Mouse (Mus musculus) lung, embryonic 14.5 days (tissue): Measurements from ENCODE around the gene Dop1b. TPM values are rescaled to one million over a fixed set of nuclear protein-coding genes. Genes with fewer than 3 reads are reported as not detected.

Source experiments
- ATAC-seq: fragments of 200-750 bp; cut with Nextera tagmentation; 2 replicates; pipeline ENCODE4 v1.8.0; 2017; ENCODE audit warnings: mild to moderate bottlenecking, moderate TSS enrichment, moderate library complexity; ENCODE audit not compliant: insufficient read depth
- DNase-seq: peaks from one replicate; pipeline ENCODE4 v3.0.0-alpha.2; 2015
- H3K27ac ChIP-seq: fragments of 300-500 bp; sonication (generic); 2 replicates; pipeline ENCODE4 v1.5.1; 2014; ENCODE audit warnings: low read depth, mild to moderate bottlenecking, moderate library complexity
- H3K27me3 ChIP-seq: fragments of 300-500 bp; sonication (generic); 2 replicates; pipeline ENCODE4 v1.6.1; 2014; ENCODE audit warnings: low read length, control low read depth; ENCODE audit not compliant: insufficient read depth
- H3K36me3 ChIP-seq: fragments of 300-500 bp; sonication (generic); 2 replicates; pipeline ENCODE4 v1.6.1; 2014; ENCODE audit warnings: control low read depth; ENCODE audit not compliant: insufficient read depth
- H3K4me1 ChIP-seq: fragments of 300-500 bp; sonication (generic); 2 replicates; pipeline ENCODE4 v1.6.1; 2014; ENCODE audit warnings: antibody characterized with exemption, control low read depth; ENCODE audit not compliant: insufficient read depth
- H3K4me2 ChIP-seq: fragments of 300-500 bp; sonication (generic); 2 replicates; pipeline ENCODE4 v1.6.1; 2014; ENCODE audit warnings: mild to moderate bottlenecking
- H3K4me3 ChIP-seq: fragments of 300-500 bp; sonication (generic); 2 replicates; pipeline ENCODE4 v1.5.1; 2014; ENCODE audit warnings: low read depth, low read length
- H3K9ac ChIP-seq: fragments of 300-500 bp; sonication (generic); 2 replicates; pipeline ENCODE4 v1.6.1; 2014
- H3K9me3 ChIP-seq: fragments of 300-500 bp; sonication (generic); 2 replicates; pipeline ENCODE4 v1.6.1; 2016; ENCODE audit warnings: low read depth, low read length, control low read depth
- CTCF ChIP-seq: IDR thresholded peaks from 2 replicates; pipeline ENCODE4 v1.5.1; 2016; ENCODE audit warnings: antibody characterized with exemption, low read depth
- WGBS: fragments of 180-500 bp; shearing (Covaris S2); extraction: QIAGEN DNeasy Blood & Tissue Kit; methylation state at CpG from one replicate; pipeline ENCODE4 v1.1.7; 2014; 5-methylcytosine and 5-hydroxymethylcytosine counted together
- polyA plus RNA-seq: library from polyadenylated mRNA; unstranded; fragments of >200 nt; fragmentation: Nextera tagmentation; extraction: Ambion mirVana; gene quantifications from 2 replicates; pipeline ENCODE4 v1.2.1, GENCODE M21; 2014

Dop1b gene
- polyA plus RNA-seq, 1 experiment from 2014 or later: 13.4 TPM

GRCm38 (mm10) chr16:93686421-93686820 lies 25.3 kb upstream of the Dop1b start:
- Histone ChIP-seq H3K4me3 (no peak overlapping the region), H3K4me2 (peak overlapping the region; percentile 34; the same call in 1 of the 2 replicates), H3K36me3 (no peaks in the 10 kb centered on the region), H3K27ac (no peak overlapping the region), H3K27me3 (peaks cover 40% of the 10 kb centered on the region), H3K9ac (no peak overlapping the region), H3K9me3 (no peaks in the 10 kb centered on the region), H3K4me1 (peaks cover 3% of the 10 kb centered on the region; the same call in 1 of the 2 replicates)
- TF ChIP-seq CTCF: no peak
- no peak for DNase-seq
- no peak for ATAC-seq
- WGBS: 77% methylated on average over 6 of the region's 7 CpGs

- H3K4me3 ChIP-seq: no peak overlapping the region
- H3K9me3 ChIP-seq: no peaks in the 10 kb centered on the region
- H3K4me1 ChIP-seq: peaks cover 3% of the 10 kb centered on the region; the same call in 1 of the 2 replicates
- H3K9ac ChIP-seq: no peak overlapping the region
- DNase-seq (peak; percentile 81), ATAC-seq (no peak)
- H3K27ac ChIP-seq: no peak overlapping the region
- WGBS: 42% methylated on average over 5 of the region's 5 CpGs
- peak overlapping the region; percentile 34; the same call in 1 of the 2 replicates for H3K4me2 ChIP-seq
- peaks cover 35% of the 10 kb centered on the region for H3K27me3 ChIP-seq
- TF ChIP-seq CTCF: peak; percentile 58
- H3K36me3 ChIP-seq: no peaks in the 10 kb centered on the region
Observed at GRCm38 (mm10) chr16:93686945-93687344, 24.8 kb upstream of the Dop1b start.

GRCm38 (mm10) chr16:93691206-93691841 lies 20.4 kb upstream of the Dop1b start:
- DNase-seq (no peak), ATAC-seq (no peak)
- no peaks in the 10 kb centered on the region for H3K9me3 ChIP-seq
- 51% methylated on average over 6 of the region's 6 CpGs for WGBS
- no peaks in the 10 kb centered on the region for H3K4me1 ChIP-seq
- H3K4me3 ChIP-seq: no peak overlapping the region
- no peaks in the 10 kb centered on the region for H3K27me3 ChIP-seq
- no peak overlapping the region for H3K27ac ChIP-seq
- H3K9ac ChIP-seq: no peak overlapping the region
- H3K36me3 ChIP-seq: no peaks in the 10 kb centered on the region
- H3K4me2 ChIP-seq: no peak overlapping the region
- no peak for TF ChIP-seq CTCF

- no peak for TF ChIP-seq CTCF
- Histone ChIP-seq H3K4me2 (no peak overlapping the region), H3K27ac (no peak overlapping the region), H3K4me3 (no peak overlapping the region), H3K9ac (no peak overlapping the region), H3K4me1 (no peaks in the 10 kb centered on the region), H3K36me3 (no peaks in the 10 kb centered on the region), H3K9me3 (no peaks in the 10 kb centered on the region), H3K27me3 (no peaks in the 10 kb centered on the region)
- WGBS: 50% methylated on average over 2 of the region's 2 CpGs
- no peak for ATAC-seq
- DNase-seq: no peak
Observed at GRCm38 (mm10) chr16:93692744-93693143, 19.0 kb upstream of the Dop1b start.

GRCm38 (mm10) chr16:93707116-93707515 lies 4.6 kb upstream of the Dop1b start:
- Histone ChIP-seq H3K36me3 (no peaks in the 10 kb centered on the region), H3K9ac (no peak overlapping the region), H3K27ac (no peak overlapping the region), H3K27me3 (no peaks in the 10 kb centered on the region), H3K9me3 (no peaks in the 10 kb centered on the region), H3K4me3 (no peak overlapping the region), H3K4me2 (no peak overlapping the region), H3K4me1 (no peaks in the 10 kb centered on the region)
- no peak for ATAC-seq
- 86% methylated on average over 7 of the region's 7 CpGs for WGBS
- no peak for TF ChIP-seq CTCF
- DNase-seq: no peak

- H3K27me3 ChIP-seq: peaks cover 7% of the 10 kb centered on the region; the same call in 1 of the 2 replicates
- 67% methylated on average over 1 of the region's 1 CpGs for WGBS
- H3K4me3 ChIP-seq: no peak overlapping the region
Observed at GRCm38 (mm10) chr16:93709217-93709616, 2.5 kb upstream of the Dop1b start.

GRCm38 (mm10) chr16:93710924-93711323 lies 780 bp upstream of the Dop1b start:
- WGBS: under 1% methylated on average over 11 of the region's 11 CpGs
- ATAC-seq (peak; percentile 60), DNase-seq (peak; percentile 93)
- Histone ChIP-seq H3K4me2 (peak overlapping the region; percentile 99), H3K9me3 (no peaks in the 10 kb centered on the region), H3K27ac (0 out of 2 replicates have a peak overlapping the region, but pooled peaks have one; percentile 30), H3K9ac (no peak overlapping the region), H3K36me3 (no peaks in the 10 kb centered on the region), H3K4me1 (0 out of 2 replicates have a peak, but pooled peaks cover 4% of the 10 kb centered on the region), H3K4me3 (peak overlapping the region; percentile 69), H3K27me3 (peaks cover 7% of the 10 kb centered on the region; the same call in 1 of the 2 replicates)
- TF ChIP-seq CTCF: peak; percentile 76

More at GRCm38 (mm10) chr16:93709217-93709616, 2.5 kb upstream of the Dop1b start:
- DNase-seq: no peak
- Histone ChIP-seq H3K4me1 (no peaks in the 10 kb centered on the region), H3K9ac (no peak overlapping the region), H3K4me2 (no peak overlapping the region), H3K9me3 (no peaks in the 10 kb centered on the region), H3K36me3 (no peaks in the 10 kb centered on the region), H3K27ac (no peak overlapping the region)
- TF ChIP-seq CTCF: no peak
- ATAC-seq: no peak
